Mouse (Mus musculus) heart, adult 2 months (tissue): ENCODE measurements around the gene Chn2. TPM values are rescaled to one million over a fixed set of nuclear protein-coding genes. Genes with fewer than 3 reads are reported as not detected.
A peak's percentile ranks its signal among the peaks of the same experiment; 100 is the strongest.

Experiments
- DNase-seq, 2 experiments: peaks; one replicate each; pipeline ENCODE4 v3.0.0; 2021
- H3K27ac ChIP-seq: fragments of 200-600 bp; 2 replicates; pipeline ENCODE4 v1.8.1; 2022
- H3K27me3 ChIP-seq: fragments of 200-500 bp; 2 replicates; pipeline ENCODE4 v1.6.1; 2012; ENCODE audit warnings: mild to moderate bottlenecking, low read length, inconsistent platforms, mixed read lengths; ENCODE audit not compliant: control insufficient read depth, insufficient read depth
- H3K36me3 ChIP-seq: fragments of 200-500 bp; 2 replicates; pipeline ENCODE4 v1.6.1; 2012; ENCODE audit warnings: low read length, inconsistent platforms; ENCODE audit not compliant: control insufficient read depth, insufficient read depth
- H3K4me1 ChIP-seq: fragments of 200-500 bp; 2 replicates; pipeline ENCODE4 v1.6.1; 2011; ENCODE audit warnings: low read length; ENCODE audit not compliant: control insufficient read depth, insufficient read depth
- H3K4me3 ChIP-seq: fragments of 200-600 bp; 2 replicates; pipeline ENCODE4 v1.8.1; 2022
- H3K79me2 ChIP-seq: fragments of 200-500 bp; replicated peaks from 2 replicates; pipeline ENCODE4 v1.6.1; 2012; ENCODE audit warnings: mild to moderate bottlenecking, inconsistent platforms, low read length, moderate library complexity, mixed read lengths; ENCODE audit not compliant: control insufficient read depth, insufficient read depth
- H3K9ac ChIP-seq: fragments of 200-500 bp; 2 replicates; pipeline ENCODE4 v1.6.1; 2012; ENCODE audit warnings: low read depth, mild to moderate bottlenecking, control low read depth, inconsistent platforms, low read length, mixed read lengths
- CTCF ChIP-seq: fragments of 200-600 bp; IDR thresholded peaks from 2 replicates; pipeline ENCODE4 v1.8.1; 2022; ENCODE audit warnings: antibody characterized with exemption, mild to moderate bottlenecking, moderate library complexity
- EP300 ChIP-seq: fragments of 200-500 bp; IDR thresholded peaks from 2 replicates; pipeline ENCODE4 v1.6.1; 2011; ENCODE audit warnings: low read depth, low read length, control low read depth; ENCODE audit not compliant: insufficient read depth
- POLR2A ChIP-seq: fragments of 200-500 bp; IDR thresholded peaks from 2 replicates; pipeline ENCODE4 v1.6.1; 2011; ENCODE audit warnings: mild to moderate bottlenecking, low read depth, low read length, control low read depth; ENCODE audit not compliant: insufficient read depth
- WGBS: fragments of 180-500 bp; shearing (Covaris S2); methylation state at CpG from one replicate; pipeline ENCODE4 v1.1.7; 2018; 5-methylcytosine and 5-hydroxymethylcytosine counted together
- intact Hi-C: fragments of 180-260 bp; cut with DNase I; formaldehyde crosslinking; loops from one replicate; pipeline ENCODE4 v1.15.1; 2025
- polyA plus RNA-seq: library from polyadenylated mRNA; depleted of rRNA; stranded (reverse); fragments of >200 nt; gene quantifications from 2 replicates; pipeline ENCODE4 v1.2.3, GENCODE M21; 2012
- total RNA-seq, 2 experiments: library from RNA; stranded (reverse); gene quantifications; 2 replicates each; pipeline ENCODE4 v1.2.3; 2021

Gene Chn2
- total and polyA plus RNA-seq, 3 experiments = 2.0 to 2.3 (median 2.3) TPM

- no peak overlapping the region for H3K4me3 ChIP-seq
- intact Hi-C loops = no loop called here
Observed at GRCm38 (mm10) chr6:54070736-54071135, 31.4 kb downstream of the Chn2 start.

GRCm38 (mm10) chr6:54071478-54071877, 32.1 kb downstream of the Chn2 start:
- 76% methylated on average over 4 of the region's 4 CpGs for WGBS
- H3K9ac ChIP-seq = no peak overlapping the region
- no peaks in the 10 kb centered on the region for H3K36me3 ChIP-seq
- no peaks in the 10 kb centered on the region for H3K79me2 ChIP-seq
- H3K4me1 ChIP-seq = peaks cover 9% of the 10 kb centered on the region
- no peak for TF ChIP-seq CTCF
- TF ChIP-seq EP300 = no peak
- no peak for TF ChIP-seq POLR2A
- no peaks in the 10 kb centered on the region for H3K27me3 ChIP-seq
- H3K27ac ChIP-seq = no peak overlapping the region
- intact Hi-C loops = no loop called here
- no peak for DNase-seq
- no peak overlapping the region for H3K4me3 ChIP-seq

More at GRCm38 (mm10) chr6:54070736-54071135, 31.4 kb downstream of the Chn2 start:
- TF ChIP-seq CTCF = no peak
- TF ChIP-seq POLR2A = no peak
- no peak for TF ChIP-seq EP300
- H3K36me3 ChIP-seq = no peaks in the 10 kb centered on the region
- peak in 1 of 2 experiments; percentile 43 for DNase-seq
- no peaks in the 10 kb centered on the region for H3K79me2 ChIP-seq
- H3K4me1 ChIP-seq = peaks cover 9% of the 10 kb centered on the region
- H3K27me3 ChIP-seq = no peaks in the 10 kb centered on the region
- H3K9ac ChIP-seq = no peak overlapping the region
- 35% methylated on average over 6 of the region's 6 CpGs for WGBS
- H3K27ac ChIP-seq = no peak overlapping the region

GRCm38 (mm10) chr6:54074454-54074853, 35.1 kb downstream of the Chn2 start:
- no peak overlapping the region for H3K27ac ChIP-seq
- TF ChIP-seq CTCF = no peak
- no peak overlapping the region for H3K4me3 ChIP-seq
- no peaks in the 10 kb centered on the region for H3K36me3 ChIP-seq
- H3K79me2 ChIP-seq = no peaks in the 10 kb centered on the region
- intact Hi-C loops = no loop called here
- H3K4me1 ChIP-seq = peaks cover 7% of the 10 kb centered on the region
- no peak overlapping the region for H3K9ac ChIP-seq
- DNase-seq = no peak
- H3K27me3 ChIP-seq = no peaks in the 10 kb centered on the region
- WGBS = 82% methylated on average over 4 of the region's 4 CpGs

DNA sequence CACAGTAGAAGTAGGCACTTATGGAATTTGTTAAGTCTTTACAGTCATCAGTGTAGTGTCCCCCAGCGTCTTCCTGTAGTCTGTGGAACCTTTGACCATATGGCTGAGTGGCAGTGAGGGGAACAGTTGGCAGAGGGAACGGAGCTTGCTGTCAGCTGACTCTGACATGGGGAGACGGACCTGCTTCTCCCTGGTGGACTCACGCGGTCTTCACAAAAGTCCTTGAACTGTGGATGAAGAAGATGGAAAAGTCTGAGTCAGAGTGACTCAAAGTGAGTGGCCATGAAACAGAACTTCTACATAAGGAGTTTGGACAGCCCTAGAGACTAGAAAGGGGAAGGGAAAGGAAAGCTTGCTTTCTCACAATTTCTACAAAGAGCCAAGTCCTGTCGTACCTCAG, 36.1 kb downstream of the Chn2 start:
- intact Hi-C loops = loop anchor here (5.0 kb wide), 1 partner anchor 33 kb away; no protein-coding TSS in a partner anchor
- Histone ChIP-seq H3K4me1 (peaks cover 5% of the 10 kb centered on the region), H3K36me3 (no peaks in the 10 kb centered on the region), H3K9ac (no peak overlapping the region), H3K79me2 (no peaks in the 10 kb centered on the region), H3K4me3 (no peak overlapping the region), H3K27ac (no peak overlapping the region), H3K27me3 (no peaks in the 10 kb centered on the region)
- no peak for DNase-seq
- TF ChIP-seq EP300 = no peak
- no peak for TF ChIP-seq CTCF
- TF ChIP-seq POLR2A = no peak
- 87% methylated on average over 6 of the region's 6 CpGs for WGBS

DNA sequence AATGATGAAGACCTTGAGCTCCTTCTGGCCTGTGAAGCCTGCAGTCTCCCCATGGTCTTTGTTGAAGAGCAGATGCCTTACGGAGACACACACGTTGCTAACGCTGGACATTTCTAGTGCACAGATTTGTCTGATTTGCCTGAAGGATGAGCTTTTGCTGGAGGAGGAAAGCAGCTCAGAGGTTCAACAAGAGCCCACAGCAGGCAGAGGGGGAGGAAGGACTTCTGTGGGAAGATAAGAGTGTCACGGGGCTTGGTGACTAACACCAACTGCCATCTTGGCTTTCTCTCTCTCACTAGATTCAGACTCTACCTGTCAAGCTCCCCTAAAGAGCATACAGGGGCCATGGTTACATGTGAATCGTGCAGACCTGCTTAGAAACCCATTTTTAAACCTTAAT, 37.3 kb downstream of the Chn2 start:
- no peaks in the 10 kb centered on the region for H3K27me3 ChIP-seq
- 85% methylated on average over 5 of the region's 5 CpGs for WGBS
- intact Hi-C loops = loop anchor here (5.0 kb wide), 1 partner anchor 34 kb away; no protein-coding TSS in a partner anchor
- no peak overlapping the region for H3K27ac ChIP-seq
- DNase-seq = no peak
- no peaks in the 10 kb centered on the region for H3K36me3 ChIP-seq
- H3K4me3 ChIP-seq = no peak overlapping the region
- no peaks in the 10 kb centered on the region; the same call in 1 of the 2 replicates for H3K4me1 ChIP-seq
- no peak overlapping the region for H3K9ac ChIP-seq
- H3K79me2 ChIP-seq = no peaks in the 10 kb centered on the region
- no peak for TF ChIP-seq CTCF
- TF ChIP-seq EP300 = no peak
- no peak for TF ChIP-seq POLR2A

DNA sequence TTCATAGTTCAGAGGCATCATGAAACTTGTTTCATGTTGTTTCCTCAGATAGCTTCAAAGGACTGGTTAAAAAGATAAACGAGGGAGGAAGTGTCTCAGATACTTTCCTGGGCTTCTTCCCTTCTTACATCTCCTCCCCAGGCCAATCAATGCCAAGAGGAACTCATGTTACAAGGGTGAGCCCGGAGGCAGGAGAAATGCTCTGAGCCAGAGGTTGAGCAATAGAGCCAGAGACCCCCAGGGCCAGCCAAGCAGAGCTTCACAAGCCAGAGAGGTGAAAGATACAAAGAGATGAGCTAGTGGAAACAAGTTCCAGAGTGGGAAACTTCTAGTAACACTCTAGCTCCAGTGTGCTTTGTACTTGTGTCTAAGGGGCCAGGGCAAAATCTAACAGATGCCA, 38.9 kb downstream of the Chn2 start:
- no peaks in the 10 kb centered on the region; the same call in 1 of the 2 replicates for H3K36me3 ChIP-seq
- H3K9ac ChIP-seq = no peak overlapping the region
- no peaks in the 10 kb centered on the region for H3K27me3 ChIP-seq
- TF ChIP-seq CTCF = no peak
- no peak for TF ChIP-seq EP300
- TF ChIP-seq POLR2A = no peak
- intact Hi-C loops = loop anchor here (5.0 kb wide), 1 partner anchor 36 kb away; no protein-coding TSS in a partner anchor
- peaks cover 9% of the 10 kb centered on the region for H3K4me1 ChIP-seq
- no peak for DNase-seq
- no peak overlapping the region for H3K27ac ChIP-seq
- 21% methylated on average over 2 of the region's 2 CpGs for WGBS
- H3K4me3 ChIP-seq = no peak overlapping the region
- H3K79me2 ChIP-seq = no peaks in the 10 kb centered on the region
